Mouse (Mus musculus) macrophage (primary cell): ENCODE data around the gene Slc44a1. TPM values are rescaled to one million over a fixed set of nuclear protein-coding genes. Genes with fewer than 3 reads are reported as not detected.

ENCODE experiments used
- H3K27ac ChIP-seq: fragments of 350-480 bp; formaldehyde crosslinking; 2 replicates; pipeline ENCODE4 v1.9.0; 2021
- H3K36me3 ChIP-seq: fragments of 350-480 bp; formaldehyde crosslinking; 2 replicates; pipeline ENCODE4 v1.9.0; 2021; ENCODE audit errors: inconsistent target
- H3K4me3 ChIP-seq: fragments of 350-480 bp; formaldehyde crosslinking; 2 replicates; pipeline ENCODE4 v1.9.0; 2021; ENCODE audit errors: inconsistent target
- H3K79me2 ChIP-seq: fragments of 350-480 bp; formaldehyde crosslinking; 2 replicates; pipeline ENCODE4 v1.9.0; 2021; ENCODE audit errors: inconsistent target
- WGBS: methylation state at CpG from one replicate; pipeline ENCODE4 v1.1.7; 2026; ENCODE audit warnings: inconsistent platforms; ENCODE audit not compliant: missing documents; 5-methylcytosine and 5-hydroxymethylcytosine counted together
- polyA plus RNA-seq: library from polyadenylated mRNA; stranded (reverse); fragments of 250-400 nt; gene quantifications from 3 replicates; pipeline ENCODE4 v1.2.4, GENCODE M21; 2018; ENCODE audit warnings: inconsistent platforms

Gene Slc44a1
- polyA plus RNA-seq, 1 experiment from 2014 or later: 33.2 TPM

GRCm38 (mm10) chr4:53521028-53521427, 80.8 kb downstream of the Slc44a1 start:
- H3K79me2 ChIP-seq: no peaks in the 10 kb centered on the region
- H3K4me3 ChIP-seq: no peak overlapping the region
- H3K27ac ChIP-seq: no peak overlapping the region
- no peaks in the 10 kb centered on the region for H3K36me3 ChIP-seq
- WGBS: 90% methylated on average over 8 of the region's 8 CpGs

DNA sequence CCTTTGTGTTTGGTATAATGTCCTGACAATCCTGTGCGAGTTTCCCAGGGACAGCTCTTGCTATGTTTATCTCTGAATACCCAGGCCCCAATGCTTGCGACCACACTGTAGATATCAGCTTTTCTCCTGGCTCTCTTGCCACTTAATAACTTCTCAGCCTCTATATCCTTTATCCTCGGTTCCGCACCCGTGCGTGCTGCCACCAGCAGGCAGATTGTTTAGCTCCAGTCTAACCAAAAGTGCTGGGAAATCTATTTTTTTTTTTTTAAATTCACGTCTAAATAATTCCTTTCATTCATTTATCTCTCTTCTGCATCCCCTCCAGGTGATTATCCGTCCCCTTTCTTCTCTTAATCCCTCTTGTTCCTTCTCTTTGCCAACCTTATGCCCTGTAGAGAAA, 82.4 kb downstream of the Slc44a1 start:
- Histone ChIP-seq H3K4me3 (no peak overlapping the region), H3K36me3 (no peaks in the 10 kb centered on the region), H3K79me2 (no peaks in the 10 kb centered on the region), H3K27ac (no peak overlapping the region)
- WGBS: 98% methylated on average over 8 of the region's 8 CpGs

- Histone ChIP-seq H3K4me3 (no peak overlapping the region), H3K79me2 (no peaks in the 10 kb centered on the region), H3K27ac (no peak overlapping the region), H3K36me3 (no peaks in the 10 kb centered on the region)
- 97% methylated on average over 6 of the region's 6 CpGs for WGBS
These were observed 85.3 kb downstream of the Slc44a1 start for GRCm38 (mm10) chr4:53525503-53525902.

- WGBS: 89% methylated on average over 1 of the region's 1 CpGs
- Histone ChIP-seq H3K4me3 (no peak overlapping the region), H3K27ac (no peak overlapping the region), H3K79me2 (no peaks in the 10 kb centered on the region), H3K36me3 (no peaks in the 10 kb centered on the region)
These were observed 85.8 kb downstream of the Slc44a1 start for GRCm38 (mm10) chr4:53525994-53526393.

- 67% methylated on average over 2 of the region's 2 CpGs for WGBS
- no peaks in the 10 kb centered on the region for H3K36me3 ChIP-seq
- no peak overlapping the region for H3K4me3 ChIP-seq
- H3K27ac ChIP-seq: no peak overlapping the region
- H3K79me2 ChIP-seq: no peaks in the 10 kb centered on the region
These were observed 86.2 kb downstream of the Slc44a1 start for GRCm38 (mm10) chr4:53526446-53526845.

GRCm38 (mm10) chr4:53535795-53536194, 95.6 kb downstream of the Slc44a1 start:
- H3K36me3 ChIP-seq: no peaks in the 10 kb centered on the region
- WGBS: 96% methylated on average over 12 of the region's 12 CpGs
- no peak overlapping the region for H3K4me3 ChIP-seq
- H3K79me2 ChIP-seq: no peaks in the 10 kb centered on the region
- no peak overlapping the region for H3K27ac ChIP-seq

GRCm38 (mm10) chr4:53537101-53537500, 96.9 kb downstream of the Slc44a1 start:
- H3K4me3 ChIP-seq: no peak overlapping the region
- no peaks in the 10 kb centered on the region for H3K36me3 ChIP-seq
- H3K79me2 ChIP-seq: no peaks in the 10 kb centered on the region
- no peak overlapping the region for H3K27ac ChIP-seq

DNA sequence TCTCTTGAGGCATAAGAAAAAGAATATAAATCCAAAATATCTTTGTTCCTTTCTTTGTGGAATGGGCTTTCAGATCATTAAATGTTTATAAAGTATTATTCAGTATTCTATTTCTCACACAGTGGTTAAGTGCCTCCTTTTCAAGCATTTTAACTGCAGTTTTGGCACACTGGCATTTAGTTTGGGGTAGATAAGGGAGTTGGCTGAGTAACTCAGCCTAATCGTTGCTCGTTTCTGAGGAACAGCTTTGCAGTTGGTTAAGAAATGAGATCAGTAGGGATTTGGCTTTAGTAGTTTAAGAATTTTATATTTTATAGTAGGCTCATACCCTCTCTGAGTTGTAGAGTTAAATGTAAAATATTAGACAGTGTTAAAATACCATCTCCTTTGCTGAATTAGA, 97.3 kb downstream of the Slc44a1 start:
- Histone ChIP-seq H3K79me2 (no peaks in the 10 kb centered on the region), H3K4me3 (no peak overlapping the region), H3K27ac (no peak overlapping the region), H3K36me3 (no peaks in the 10 kb centered on the region)
- 87% methylated on average over 2 of the region's 2 CpGs for WGBS

- Histone ChIP-seq H3K4me3 (no peak overlapping the region), H3K36me3 (no peaks in the 10 kb centered on the region), H3K27ac (no peak overlapping the region), H3K79me2 (no peaks in the 10 kb centered on the region)
- 97% methylated on average over 11 of the region's 11 CpGs for WGBS
These were observed 98.4 kb downstream of the Slc44a1 start for GRCm38 (mm10) chr4:53538600-53538999.

GRCm38 (mm10) chr4:53539929-53540328, 99.7 kb downstream of the Slc44a1 start:
- Histone ChIP-seq H3K36me3 (no peaks in the 10 kb centered on the region), H3K27ac (no peak overlapping the region)
- WGBS: 95% methylated on average over 11 of the region's 11 CpGs

GRCm38 (mm10) chr4:53543421-53543820, 103.2 kb downstream of the Slc44a1 start:
- Histone ChIP-seq H3K27ac (no peak overlapping the region), H3K36me3 (peaks cover 11% of the 10 kb centered on the region; the same call in 1 of the 2 replicates), H3K4me3 (no peak overlapping the region), H3K79me2 (no peaks in the 10 kb centered on the region)
- 91% methylated on average over 8 of the region's 8 CpGs for WGBS

More at GRCm38 (mm10) chr4:53539929-53540328, 99.7 kb downstream of the Slc44a1 start:
- Histone ChIP-seq H3K4me3 (no peak overlapping the region), H3K79me2 (no peaks in the 10 kb centered on the region)

- H3K4me3 ChIP-seq: no peak overlapping the region
- peaks cover 11% of the 10 kb centered on the region; the same call in 1 of the 2 replicates for H3K36me3 ChIP-seq
- H3K27ac ChIP-seq: no peak overlapping the region
- 92% methylated on average over 1 of the region's 1 CpGs for WGBS
- H3K79me2 ChIP-seq: no peaks in the 10 kb centered on the region
These were observed 104.7 kb downstream of the Slc44a1 start for GRCm38 (mm10) chr4:53544889-53545288.

DNA sequence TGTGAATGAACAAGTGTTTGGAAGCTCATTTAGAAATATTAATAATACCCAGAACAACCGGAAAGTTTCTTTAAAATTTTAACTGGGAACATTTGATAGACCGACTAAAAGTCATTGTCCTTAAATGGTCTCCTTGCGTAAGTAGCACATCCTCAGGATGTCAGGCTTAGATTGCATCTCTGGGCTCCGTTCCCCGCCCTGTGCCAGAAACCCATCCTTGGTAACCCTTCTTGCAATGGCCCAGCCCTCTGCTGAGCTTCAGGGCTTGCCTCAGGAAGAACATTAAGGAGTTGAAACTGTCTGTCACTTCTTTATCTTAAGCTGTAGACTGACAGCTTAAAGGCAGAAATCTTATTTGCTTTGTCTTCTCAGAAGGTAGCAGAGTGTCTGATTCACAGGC, 107.2 kb downstream of the Slc44a1 start:
- Histone ChIP-seq H3K4me3 (no peak overlapping the region), H3K36me3 (peaks cover 11% of the 10 kb centered on the region; the same call in 1 of the 2 replicates), H3K27ac (no peak overlapping the region), H3K79me2 (no peaks in the 10 kb centered on the region)
- 81% methylated on average over 5 of the region's 5 CpGs for WGBS

- 91% methylated on average over 4 of the region's 4 CpGs for WGBS
- Histone ChIP-seq H3K79me2 (no peaks in the 10 kb centered on the region), H3K27ac (no peak overlapping the region), H3K4me3 (no peak overlapping the region), H3K36me3 (peaks cover 11% of the 10 kb centered on the region; the same call in 1 of the 2 replicates)
These were observed 109.2 kb downstream of the Slc44a1 start for GRCm38 (mm10) chr4:53549375-53549774.

- Histone ChIP-seq H3K27ac (no peak overlapping the region), H3K4me3 (no peak overlapping the region), H3K79me2 (no peaks in the 10 kb centered on the region), H3K36me3 (peaks cover 10% of the 10 kb centered on the region; the same call in 1 of the 2 replicates)
- 92% methylated on average over 5 of the region's 5 CpGs for WGBS
These were observed 124.4 kb downstream of the Slc44a1 start for GRCm38 (mm10) chr4:53564618-53565017.

GRCm38 (mm10) chr4:53567065-53567464, 126.9 kb downstream of the Slc44a1 start:
- peaks cover 10% of the 10 kb centered on the region; the same call in 1 of the 2 replicates for H3K36me3 ChIP-seq
- no peak overlapping the region for H3K4me3 ChIP-seq
- WGBS: 44% methylated on average over 1 of the region's 1 CpGs
- H3K79me2 ChIP-seq: no peaks in the 10 kb centered on the region
- no peak overlapping the region for H3K27ac ChIP-seq
